Mouse (Mus musculus): ENCODE data around the gene Pcsk6. TPM values are rescaled to one million over a fixed set of nuclear protein-coding genes. Genes with fewer than 3 reads are reported as not detected.

The Pcsk6 gene
- not detected for total RNA-seq (2023)

GRCm38 (mm10) chr7:65861591-65862472 is at the start of gene Pcsk6:
Gene Pcsk6 (plus strand): TSS chr7:65861734.

GRCm38 (mm10) chr7:66043552-66044459 is 182.3 kb downstream of the Pcsk6 start, which contains the start of gene Gm45213:
Gene Gm45213 (plus strand): TSS chr7:66043602.

GRCm38 (mm10) chr7:66058703-66059102 is 197.2 kb downstream of the Pcsk6 start, which contains the start of gene Snrpa1:
Gene Snrpa1 (plus strand): TSS chr7:66059003.

GRCm38 (mm10) chr7:66079364-66080230 is 218.1 kb downstream of the Pcsk6 start, which contains the start of gene Selenos:
Gene Selenos (plus strand): TSS chr7:66079649.

Other genes starting within 250 kb of the Pcsk6 start
- 1 to 10 TPM; 2.7 to 3.7 TPM for gene Tarsl2, start 216.8 kb upstream of the Pcsk6 start, total RNA-seq (2023)
- 10 to 100 TPM; 21.3 to 26.0 TPM for gene Tm2d3, start 170.6 kb upstream of the Pcsk6 start, total RNA-seq (2023)
- gene Gm45213, start 181.9 kb downstream of the Pcsk6 start, total RNA-seq (2023) = not detected
- gene Snrpa1, start 197.3 kb downstream of the Pcsk6 start, total RNA-seq (2023) = 10 to 100 TPM; 26.1 to 30.2 TPM
- 10 to 100 TPM; 58.5 to 60.0 TPM for gene Selenos, start 217.9 kb downstream of the Pcsk6 start, total RNA-seq (2023)
- 10 to 100 TPM; 31.4 to 37.6 TPM for gene Chsy1, start 247.8 kb downstream of the Pcsk6 start, total RNA-seq (2023)